Mouse (Mus musculus): ENCODE data around the gene Gabbr2.
"Not testable (repeated sequence)": the region's sequence is repeated elsewhere in the genome, so short reads cannot be mapped to it uniquely, and the experiment has no call there.

Gabbr2 gene

GRCm38 (mm10) chr4:46642924-46643675 is 348.6 kb downstream of the Gabbr2 start:
- DNase-seq = no peak

- DNase-seq = no peak
These were observed 350.4 kb downstream of the Gabbr2 start for GRCm38 (mm10) chr4:46641283-46641682.

- no peak for DNase-seq
These were observed 351.8 kb downstream of the Gabbr2 start for GRCm38 (mm10) chr4:46639866-46640265.

GRCm38 (mm10) chr4:46637250-46637649 is 354.4 kb downstream of the Gabbr2 start:
- not testable (repeated sequence) for DNase-seq

GRCm38 (mm10) chr4:46635702-46636430 is 355.8 kb downstream of the Gabbr2 start:
- no peak for DNase-seq

GRCm38 (mm10) chr4:46634881-46635280 is 356.8 kb downstream of the Gabbr2 start:
- DNase-seq = no peak

- not testable (repeated sequence) for DNase-seq
These were observed 358.1 kb downstream of the Gabbr2 start for GRCm38 (mm10) chr4:46633565-46633964.

GRCm38 (mm10) chr4:46632465-46632864 is 359.2 kb downstream of the Gabbr2 start:
- no peak for DNase-seq

GRCm38 (mm10) chr4:46630390-46630789 is 361.3 kb downstream of the Gabbr2 start:
- DNase-seq = peak; percentile 46 to 58

- peak in 1 of 2 experiments; percentile 8 for DNase-seq
These were observed 362.8 kb downstream of the Gabbr2 start for GRCm38 (mm10) chr4:46628873-46629272.

- DNase-seq = peak in 1 of 2 experiments; percentile 10
These were observed 363.6 kb downstream of the Gabbr2 start for GRCm38 (mm10) chr4:46628081-46628480.

GRCm38 (mm10) chr4:46625101-46625500 is 366.6 kb downstream of the Gabbr2 start:
- DNase-seq = peak; percentile 90 to 96

GRCm38 (mm10) chr4:46623007-46623406 is 368.7 kb downstream of the Gabbr2 start:
- DNase-seq = no peak

- no peak for DNase-seq
These were observed 370.7 kb downstream of the Gabbr2 start for GRCm38 (mm10) chr4:46620946-46621345.

GRCm38 (mm10) chr4:46620330-46620729 is 371.3 kb downstream of the Gabbr2 start:
- peak; percentile 64 to 79 for DNase-seq

GRCm38 (mm10) chr4:46618196-46618817 is 373.4 kb downstream of the Gabbr2 start:
- peak in 1 of 2 experiments; percentile 41 for DNase-seq

GRCm38 (mm10) chr4:46617408-46617807 is 374.3 kb downstream of the Gabbr2 start:
- no peak for DNase-seq

- no peak for DNase-seq
These were observed 377.0 kb downstream of the Gabbr2 start for GRCm38 (mm10) chr4:46614641-46615040.

- DNase-seq = no peak
These were observed 378.1 kb downstream of the Gabbr2 start for GRCm38 (mm10) chr4:46613618-46614017.

All from cerebellum, postnatal 10 days (tissue).